Mouse (Mus musculus): ENCODE results near the gene B830017H08Rik. TPM values are rescaled to one million over a fixed set of nuclear protein-coding genes. Genes with fewer than 3 reads are reported as not detected.

Gene B830017H08Rik
- total RNA-seq, 2 experiments from 2014 or later: not detected

- peak; percentile 78 for DNase-seq
Measured at GRCm38 (mm10) chr16:17809711-17810110, 23.2 kb upstream of the B830017H08Rik start.

GRCm38 (mm10) chr16:17812120-17812519, 20.8 kb upstream of the B830017H08Rik start:
- DNase-seq: peak; percentile 56

- DNase-seq: no peak
Measured at GRCm38 (mm10) chr16:17813173-17813572, 19.7 kb upstream of the B830017H08Rik start.

GRCm38 (mm10) chr16:17815411-17816402, 17.2 kb upstream of the B830017H08Rik start:
- peak; percentile 68 for DNase-seq

GRCm38 (mm10) chr16:17816528-17816927, 16.4 kb upstream of the B830017H08Rik start:
- DNase-seq: no peak

GRCm38 (mm10) chr16:17826500-17826899, 6.4 kb upstream of the B830017H08Rik start:
- no peak for DNase-seq

- no peak for DNase-seq
Measured at GRCm38 (mm10) chr16:17828229-17828628, 4.7 kb upstream of the B830017H08Rik start.

- no peak for DNase-seq
Measured at GRCm38 (mm10) chr16:17828867-17829266, 4.1 kb upstream of the B830017H08Rik start.

- no peak for DNase-seq
Measured at GRCm38 (mm10) chr16:17830385-17831178, 2.3 kb upstream of the B830017H08Rik start.

- DNase-seq: no peak
Measured at GRCm38 (mm10) chr16:17831781-17832180, 1.1 kb upstream of the B830017H08Rik start.

GRCm38 (mm10) chr16:17833321-17833680, 380 bp downstream of the B830017H08Rik start:
- DNase-seq: no peak

- DNase-seq: no peak
Measured at GRCm38 (mm10) chr16:17833681-17834399, 919 bp downstream of the B830017H08Rik start.

GRCm38 (mm10) chr16:17834543-17834942, 1.6 kb downstream of the B830017H08Rik start:
- no peak for DNase-seq

GRCm38 (mm10) chr16:17835481-17835880, 2.6 kb downstream of the B830017H08Rik start:
- no peak for DNase-seq

- no peak for DNase-seq
Measured at GRCm38 (mm10) chr16:17838051-17838450, 5.1 kb downstream of the B830017H08Rik start, which contains the start of gene Car15. TSS of gene Car15 (minus strand) at chr16:17838364.

GRCm38 (mm10) chr16:17839976-17840375, 7.1 kb downstream of the B830017H08Rik start:
- no peak for DNase-seq

- no peak for DNase-seq
Measured at GRCm38 (mm10) chr16:17842437-17842836, 9.5 kb downstream of the B830017H08Rik start.

GRCm38 (mm10) chr16:17843701-17844365, 10.9 kb downstream of the B830017H08Rik start:
- DNase-seq: no peak

- no peak for DNase-seq
Measured at GRCm38 (mm10) chr16:17848431-17848830, 15.5 kb downstream of the B830017H08Rik start.

- DNase-seq: peak; percentile 39
Measured at GRCm38 (mm10) chr16:17848928-17849327, 16.0 kb downstream of the B830017H08Rik start.

GRCm38 (mm10) chr16:17849486-17849885, 16.6 kb downstream of the B830017H08Rik start:
- no peak for DNase-seq

- DNase-seq: no peak
Measured at GRCm38 (mm10) chr16:17851331-17851730, 18.4 kb downstream of the B830017H08Rik start.

Measured in heart, postnatal 4 days (tissue).